Mouse (Mus musculus) frontal cortex, postnatal 36 days (tissue): ENCODE results near the gene Ncaph2.

ENCODE experiments used
- DNase-seq, 2 experiments: peaks; one replicate each; pipeline ENCODE4 v3.0.0; 2022; ENCODE audit warnings: low spot score in 2 of 2

Ncaph2 gene

GRCm38 (mm10) chr15:89343325-89343724 lies 12.2 kb upstream of the Ncaph2 start:
- no peak for DNase-seq

GRCm38 (mm10) chr15:89350447-89350846 lies 5.1 kb upstream of the Ncaph2 start:
- DNase-seq, result no peak

- no peak for DNase-seq
These were observed 4.2 kb upstream of the Ncaph2 start for GRCm38 (mm10) chr15:89351302-89351701.

GRCm38 (mm10) chr15:89352054-89352453 lies 3.5 kb upstream of the Ncaph2 start:
- DNase-seq, result no peak

- no peak for DNase-seq
These were observed 2.7 kb upstream of the Ncaph2 start for GRCm38 (mm10) chr15:89352795-89353194.

- no peak for DNase-seq
These were observed 1.7 kb upstream of the Ncaph2 start for GRCm38 (mm10) chr15:89353837-89354236.

- DNase-seq, result no peak
These were observed 1.1 kb upstream of the Ncaph2 start for GRCm38 (mm10) chr15:89354455-89354854.

GRCm38 (mm10) chr15:89356372-89356771 lies 853 bp downstream of the Ncaph2 start:
- DNase-seq, result peak in 1 of 2 experiments; percentile 41

GRCm38 (mm10) chr15:89358784-89359183 lies 3.3 kb downstream of the Ncaph2 start:
- no peak for DNase-seq

GRCm38 (mm10) chr15:89363051-89363450 lies 7.5 kb downstream of the Ncaph2 start:
- DNase-seq, result no peak

GRCm38 (mm10) chr15:89365141-89365551 lies 9.6 kb downstream of the Ncaph2 start:
- no peak for DNase-seq

- DNase-seq, result no peak
These were observed 16.5 kb downstream of the Ncaph2 start for GRCm38 (mm10) chr15:89372068-89372467.

- no peak for DNase-seq
These were observed 17.0 kb downstream of the Ncaph2 start for GRCm38 (mm10) chr15:89372536-89372935.

- DNase-seq, result peak; percentile 78 to 86
These were observed 17.7 kb downstream of the Ncaph2 start for GRCm38 (mm10) chr15:89373027-89373761.

GRCm38 (mm10) chr15:89373762-89374248 lies 18.3 kb downstream of the Ncaph2 start, which contains the start of gene Sco2:
Gene Sco2 (minus strand): TSS chr15:89373846.
- DNase-seq, result peak; percentile 93 to 94

- DNase-seq, result no peak
These were observed 18.8 kb downstream of the Ncaph2 start for GRCm38 (mm10) chr15:89374340-89374739.

- no peak for DNase-seq
These were observed 19.4 kb downstream of the Ncaph2 start for GRCm38 (mm10) chr15:89374801-89375534.

GRCm38 (mm10) chr15:89376040-89376439 lies 20.5 kb downstream of the Ncaph2 start:
- no peak for DNase-seq

- no peak for DNase-seq
These were observed 21.4 kb downstream of the Ncaph2 start, which contains the start of gene Tymp for GRCm38 (mm10) chr15:89376957-89377356. Gene Tymp (minus strand): TSS chr15:89377039.

- no peak for DNase-seq
These were observed 21.8 kb downstream of the Ncaph2 start for GRCm38 (mm10) chr15:89377362-89377761.

GRCm38 (mm10) chr15:89377938-89378828 lies 22.7 kb downstream of the Ncaph2 start:
- no peak for DNase-seq
